Comparison of ENCODE assay signal across 23 mouse cellular contexts in genomic region chr11:3722861-3723260, GRCm38 (mm10).
"Had no signal": no experiment of that assay in that cellular context is flagged by ENCODE, and none has a peak within 500 bp of the region (broad histone marks: within the 10 kb centered on the region; RNA-seq: fewer than 3 reads in every experiment).

No protein-coding gene starts in this region.

- DNase-seq: kidney, adult 18-20 months; kidney, adult 9 months; kidney, postnatal 14 days; kidney, postnatal 4 days; layer of hippocampus, postnatal 36 days; liver; lung, adult 18-20 months; lung, postnatal 10 days; lung, postnatal 36 days; midbrain, embryonic 14.5 days; right cerebral cortex, postnatal 25 days; spleen, adult 18-20 months; thymus, postnatal 25 days had no signal

- H3K27ac ChIP-seq: limb, embryonic 10.5 days; limb, embryonic 13.5 days; liver, embryonic 12.5 days; liver, embryonic 15.5 days; lung, embryonic 15.5 days; neural tube, embryonic 12.5 days; neural tube, embryonic 15.5 days; stomach, embryonic 15.5 days had no signal

- H3K9ac ChIP-seq: limb, embryonic 13.5 days; liver, embryonic 12.5 days; liver, embryonic 15.5 days; lung, embryonic 15.5 days; neural tube, embryonic 12.5 days; neural tube, embryonic 15.5 days; stomach, embryonic 15.5 days had no signal

- H3K4me2 ChIP-seq: limb, embryonic 13.5 days; liver, embryonic 12.5 days; liver, embryonic 15.5 days; lung, embryonic 15.5 days; midbrain, embryonic 11.5 days; neural tube, embryonic 12.5 days; neural tube, embryonic 15.5 days; stomach, embryonic 15.5 days had no signal

- H3K36me3 ChIP-seq: limb, embryonic 10.5 days; limb, embryonic 13.5 days; liver, embryonic 12.5 days; liver, embryonic 15.5 days; lung, embryonic 15.5 days; neural tube, embryonic 12.5 days; neural tube, embryonic 15.5 days; stomach, embryonic 15.5 days had no signal

- H3K9me3 ChIP-seq: limb, embryonic 10.5 days; limb, embryonic 13.5 days; liver, embryonic 12.5 days; liver, embryonic 15.5 days; lung, embryonic 15.5 days; megakaryocyte, embryonic 14.5 days; neural tube, embryonic 12.5 days; neural tube, embryonic 15.5 days; stomach, embryonic 15.5 days had no signal

- ATAC-seq: liver, embryonic 12.5 days had no signal

- H3K27me3 ChIP-seq: limb, embryonic 13.5 days; liver, embryonic 15.5 days; lung, embryonic 15.5 days; neural tube, embryonic 12.5 days; neural tube, embryonic 15.5 days; stomach, embryonic 15.5 days had no signal

- H3K4me1 ChIP-seq: limb, embryonic 13.5 days; liver, embryonic 12.5 days; liver, embryonic 15.5 days; lung, embryonic 15.5 days; neural tube, embryonic 12.5 days; stomach, embryonic 15.5 days had no signal

- H3K4me3 ChIP-seq: limb, embryonic 10.5 days; limb, embryonic 13.5 days; liver, embryonic 12.5 days; liver, embryonic 15.5 days; lung, embryonic 15.5 days; megakaryocyte, embryonic 14.5 days; neural tube, embryonic 12.5 days; neural tube, embryonic 15.5 days; stomach, embryonic 15.5 days had no signal
